Mouse (Mus musculus) cerebellum, postnatal 10 days (tissue): ENCODE results near the gene Dnah9.

ENCODE experiments used
- DNase-seq, 2 experiments: peaks; one replicate each; pipeline ENCODE4 v3.0.0; 2021; ENCODE audit warnings: mixed read lengths in 2 of 2

The Dnah9 gene

DNA sequence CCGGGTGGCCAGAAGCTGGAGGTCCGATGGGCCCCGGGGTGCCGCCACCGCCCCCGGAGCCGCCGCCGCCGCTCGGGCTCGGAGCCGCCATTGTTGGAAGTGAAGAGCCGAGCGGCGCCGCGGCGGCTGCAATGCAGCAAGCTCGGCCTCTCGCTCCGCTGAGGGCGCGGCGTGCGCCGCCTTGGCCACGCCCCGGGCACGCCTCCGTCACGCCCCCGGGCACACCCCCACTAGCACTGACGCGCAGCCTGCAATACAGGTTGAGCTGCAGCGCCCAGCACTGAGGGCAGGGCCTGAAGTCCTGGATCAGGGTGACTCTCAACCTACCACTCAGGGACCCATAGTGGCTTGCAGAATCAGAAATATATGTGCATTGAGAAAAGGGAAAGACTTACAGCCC is 380.2 kb downstream of the Dnah9 start, which contains the start of gene Map2k4:
Gene Map2k4, minus strand, starts transcription at position 144 of the 400 bp plus-strand sequence.
- peak; percentile 96 to 98 for DNase-seq

DNA sequence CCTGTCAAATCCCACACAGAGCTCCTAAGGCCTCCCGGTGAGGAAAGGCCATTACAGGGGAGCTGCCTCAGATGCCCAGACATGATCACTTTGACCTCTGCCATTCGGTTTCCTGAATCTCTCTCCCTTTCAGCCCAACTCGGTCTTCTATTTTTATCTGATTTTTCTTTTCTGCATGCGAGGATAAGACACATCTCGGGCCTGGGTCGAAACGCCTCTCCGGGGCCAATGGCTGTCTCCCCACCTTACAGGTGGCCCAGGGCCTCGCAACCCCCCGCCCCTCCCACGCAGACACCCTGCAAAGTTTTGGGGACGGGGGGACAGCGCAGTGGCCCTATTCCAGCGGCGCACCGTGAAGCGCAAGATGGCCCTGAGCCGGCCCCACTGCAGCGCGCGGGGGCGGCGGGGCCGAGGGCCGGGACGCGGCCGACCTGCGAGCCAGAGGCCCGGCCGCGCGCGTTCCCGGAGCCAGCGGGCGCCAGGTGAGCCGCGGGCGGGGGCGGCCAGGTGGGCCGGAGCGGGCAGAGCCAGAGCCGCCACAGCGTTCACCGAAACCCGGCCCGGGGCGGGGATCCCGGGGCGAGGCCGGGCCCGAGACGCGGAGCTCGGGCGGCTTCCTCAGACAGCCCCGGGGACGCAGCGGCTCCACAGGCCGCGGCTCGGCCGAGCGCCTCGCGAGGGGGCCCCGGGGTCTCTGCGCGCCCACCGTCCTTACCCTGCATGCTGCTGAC is 380.8 kb downstream of the Dnah9 start:
- DNase-seq, result no peak

DNA sequence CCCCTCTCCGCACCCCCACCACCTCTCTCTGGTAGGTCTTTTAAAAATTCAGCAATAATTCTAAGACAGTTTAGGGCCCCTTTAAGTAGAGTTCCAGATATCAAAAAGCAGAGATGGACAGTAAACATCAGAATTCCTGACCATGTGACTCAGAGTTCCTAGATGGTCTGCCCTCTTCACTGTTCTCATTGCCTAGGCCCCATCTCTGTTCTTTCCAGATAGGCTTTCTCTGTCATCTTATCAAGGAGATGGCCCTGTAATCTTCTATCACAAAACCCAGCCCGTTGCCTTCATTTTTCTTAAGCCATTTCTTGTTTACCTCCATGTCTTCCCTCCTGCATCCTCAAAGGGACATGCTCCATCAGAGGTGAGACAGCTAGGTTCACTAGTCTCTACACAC is 382.2 kb downstream of the Dnah9 start:
- no peak for DNase-seq

DNA sequence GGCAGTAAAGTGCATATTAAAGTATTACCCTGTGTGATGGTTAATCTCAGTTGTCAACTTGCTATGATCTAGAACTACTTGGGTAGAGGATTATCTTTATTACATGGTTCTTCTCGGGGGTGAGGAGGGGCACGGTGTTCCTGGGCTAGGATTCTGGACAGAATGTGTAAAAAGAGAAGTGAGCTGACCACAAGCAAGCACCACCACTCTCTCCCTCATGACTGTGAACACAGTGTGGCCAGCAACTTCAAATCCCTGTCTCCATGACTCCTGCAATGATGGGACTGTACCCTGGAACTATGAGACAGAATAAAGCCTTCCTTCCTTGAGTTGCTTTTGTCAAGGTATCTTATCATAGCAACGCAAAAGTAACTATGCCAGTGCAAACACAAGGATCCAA is 386.8 kb downstream of the Dnah9 start:
- DNase-seq, result no peak
